Mouse (Mus musculus) midbrain, embryonic 14.5 days (tissue): ENCODE measurements around the gene Sec24c. TPM values are rescaled to one million over a fixed set of nuclear protein-coding genes. Genes with fewer than 3 reads are reported as not detected.
"Not testable (repeated sequence)": the region's sequence is repeated elsewhere in the genome, so short reads cannot be mapped to it uniquely, and the experiment has no call there.

Experiments
- ATAC-seq: fragments of 200-750 bp; cut with Nextera tagmentation; 2 replicates; pipeline ENCODE4 v1.8.0; 2017; ENCODE audit warnings: moderate number of reproducible peaks, moderate library complexity; ENCODE audit not compliant: low FRiP score, low TSS enrichment
- DNase-seq: peaks from one replicate; pipeline ENCODE4 v3.0.0-alpha.2; 2015
- H3K27ac ChIP-seq: fragments of 300-500 bp; sonication (generic); replicated peaks from 2 replicates; pipeline ENCODE4 v1.5.1; 2014; ENCODE audit warnings: mild to moderate bottlenecking, low read depth, low read length, moderate library complexity
- H3K27me3 ChIP-seq: fragments of 300-500 bp; sonication (generic); 2 replicates; pipeline ENCODE4 v1.6.1; 2014; ENCODE audit warnings: low read length, control low read depth, mixed read lengths; ENCODE audit not compliant: control insufficient read depth, insufficient read depth
- H3K36me3 ChIP-seq: fragments of 300-500 bp; sonication (generic); 2 replicates; pipeline ENCODE4 v1.6.1; 2014; ENCODE audit warnings: low read length, control low read depth; ENCODE audit not compliant: control insufficient read depth, insufficient read depth
- H3K4me1 ChIP-seq: fragments of 300-500 bp; sonication (generic); 2 replicates; pipeline ENCODE4 v1.6.1; 2014; ENCODE audit warnings: mild to moderate bottlenecking, antibody characterized with exemption, low read length, control low read depth; ENCODE audit not compliant: control insufficient read depth, insufficient read depth
- H3K4me2 ChIP-seq: fragments of 300-500 bp; sonication (generic); 2 replicates; pipeline ENCODE4 v1.6.1; 2014; ENCODE audit warnings: mild to moderate bottlenecking, low read length, moderate library complexity
- H3K4me3 ChIP-seq: fragments of 300-500 bp; sonication (generic); replicated peaks from 2 replicates; pipeline ENCODE4 v1.5.1; 2014; ENCODE audit warnings: low read depth, low read length
- H3K9ac ChIP-seq: fragments of 300-500 bp; sonication (generic); replicated peaks from 2 replicates; pipeline ENCODE4 v1.6.1; 2014; ENCODE audit warnings: mild to moderate bottlenecking, low read length, moderate library complexity
- H3K9me3 ChIP-seq: fragments of 300-500 bp; sonication (generic); 2 replicates; pipeline ENCODE4 v1.6.1; 2016; ENCODE audit warnings: low read length, control low read depth, mixed read lengths; ENCODE audit not compliant: control insufficient read depth
- WGBS: fragments of 180-500 bp; shearing (Covaris S2); extraction: QIAGEN DNeasy Blood & Tissue Kit; methylation state at CpG from one replicate; pipeline ENCODE4 v1.1.7; 2014; 5-methylcytosine and 5-hydroxymethylcytosine counted together
- polyA plus RNA-seq: library from polyadenylated mRNA; unstranded; fragments of >200 nt; fragmentation: Nextera tagmentation; extraction: Ambion mirVana; gene quantifications from 2 replicates; pipeline ENCODE4 v1.2.1, GENCODE M21; 2014

The Sec24c gene
- polyA plus RNA-seq, 1 experiment from 2014 or later, result 81.5 TPM

- peaks cover 12% of the 10 kb centered on the region for H3K36me3 ChIP-seq
- no peak for DNase-seq
- peaks cover 62% of the 10 kb centered on the region for H3K4me1 ChIP-seq
- WGBS, result 90% methylated on average over 2 of the region's 2 CpGs
- no peak overlapping the region for H3K4me3 ChIP-seq
- H3K27ac ChIP-seq, result no peak overlapping the region
- H3K9me3 ChIP-seq, result no peaks in the 10 kb centered on the region
- no peaks in the 10 kb centered on the region for H3K27me3 ChIP-seq
- ATAC-seq, result no peak
- H3K4me2 ChIP-seq, result peak overlapping the region; percentile 67
- no peak overlapping the region; the same call in 1 of the 2 replicates for H3K9ac ChIP-seq
Observed at GRCm38 (mm10) chr14:20698515-20698914, 24.4 kb downstream of the Sec24c start.

- Histone ChIP-seq H3K36me3 (peaks cover 16% of the 10 kb centered on the region), H3K27me3 (no peaks in the 10 kb centered on the region), H3K4me2 (no peak overlapping the region), H3K9ac (0 out of 2 replicates have a peak overlapping the region, but pooled peaks have one; percentile 12), H3K9me3 (no peaks in the 10 kb centered on the region), H3K27ac (no peak overlapping the region), H3K4me3 (no peak overlapping the region), H3K4me1 (peaks cover 61% of the 10 kb centered on the region)
- no peak for ATAC-seq
- WGBS, result 88% methylated on average over 3 of the region's 3 CpGs
- no peak for DNase-seq
Observed at GRCm38 (mm10) chr14:20700362-20700761, 26.3 kb downstream of the Sec24c start.

- Histone ChIP-seq H3K27ac (no peak overlapping the region), H3K36me3 (peaks cover 16% of the 10 kb centered on the region), H3K9me3 (no peaks in the 10 kb centered on the region), H3K4me1 (peaks cover 55% of the 10 kb centered on the region), H3K4me3 (no peak overlapping the region), H3K27me3 (no peaks in the 10 kb centered on the region), H3K9ac (peak overlapping the region; percentile 84; the same call in 1 of the 2 replicates), H3K4me2 (peak overlapping the region; percentile 73)
- DNase-seq, result no peak
- WGBS, result 85% methylated on average over 8 of the region's 8 CpGs
- ATAC-seq, result no peak
Observed at GRCm38 (mm10) chr14:20701554-20701953, 27.4 kb downstream of the Sec24c start.

DNA sequence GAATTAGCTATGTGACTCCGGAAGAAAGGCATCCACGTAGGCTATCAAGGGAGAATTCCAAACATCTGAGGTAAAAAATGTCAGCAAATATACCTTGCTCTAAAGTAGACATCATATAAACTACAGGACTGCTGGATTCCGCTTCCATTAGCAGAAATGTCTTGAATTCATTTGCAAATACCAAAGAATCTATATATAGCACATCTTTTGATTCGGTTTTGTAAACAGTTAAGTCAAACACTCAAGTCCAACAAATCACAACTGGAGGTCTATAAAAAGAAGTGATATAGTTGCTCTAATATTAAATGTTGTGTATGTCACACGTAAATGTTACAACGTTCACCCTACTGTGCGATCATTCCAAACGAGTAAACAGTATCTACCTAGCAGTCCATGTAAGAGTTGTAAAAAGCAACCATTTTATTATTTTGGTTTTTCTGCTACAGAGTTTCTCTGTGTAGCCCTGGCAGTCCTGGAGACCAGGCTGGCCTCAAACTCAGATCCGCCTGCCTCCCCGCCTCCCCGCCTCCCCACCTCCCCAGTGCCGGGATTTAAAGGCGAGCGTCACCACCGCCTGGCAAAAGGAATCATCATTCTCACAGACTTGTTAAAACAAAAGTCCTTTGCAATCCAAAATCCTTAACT is 28.1 kb downstream of the Sec24c start:
- Histone ChIP-seq H3K4me1 (peaks cover 49% of the 10 kb centered on the region), H3K4me2 (peak overlapping the region; percentile 73), H3K9me3 (no peaks in the 10 kb centered on the region), H3K4me3 (peak overlapping the region; percentile 73), H3K27me3 (no peaks in the 10 kb centered on the region), H3K36me3 (peaks cover 16% of the 10 kb centered on the region), H3K27ac (peak overlapping the region; percentile 86), H3K9ac (peak overlapping the region; percentile 84)
- WGBS, result 18% methylated on average over 15 of the region's 15 CpGs
- DNase-seq (no peak), ATAC-seq (0 out of 2 replicates have a peak, but pooled peaks have one; percentile 6)

GRCm38 (mm10) chr14:20702741-20703381 is 28.8 kb downstream of the Sec24c start, which contains the start of gene Chchd1:
Chchd1 (plus strand) TSS chr14:20703006.
- Histone ChIP-seq H3K9me3 (no peaks in the 10 kb centered on the region), H3K27ac (peak within 1 kb of the TSS; percentile 86), H3K4me3 (peak within 1 kb of the TSS; percentile 73), H3K4me2 (peak within 1 kb of the TSS; percentile 73), H3K4me1 (peaks cover 42% of the 10 kb centered on the region), H3K27me3 (no peaks in the 10 kb centered on the region), H3K9ac (peak within 1 kb of the TSS; percentile 84), H3K36me3 (peaks cover 16% of the 10 kb centered on the region)
- under 1% methylated on average over 61 of the region's 61 CpGs for WGBS
- ATAC-seq (peak; percentile 68), DNase-seq (peak; percentile 93)

- not testable (repeated sequence) for ATAC-seq, DNase-seq, H3K27me3 ChIP-seq, H3K9me3 ChIP-seq
- WGBS, result 15% methylated on average over 7 of the region's 8 CpGs
- peak overlapping the region; percentile 73 for H3K4me2 ChIP-seq
- peaks cover 39% of the 10 kb centered on the region for H3K4me1 ChIP-seq
- H3K27ac ChIP-seq, result peak overlapping the region; percentile 86
- peak overlapping the region; percentile 84 for H3K9ac ChIP-seq
- peaks cover 14% of the 10 kb centered on the region for H3K36me3 ChIP-seq
- H3K4me3 ChIP-seq, result peak overlapping the region; percentile 73
Observed at GRCm38 (mm10) chr14:20703461-20703860, 29.4 kb downstream of the Sec24c start.

DNA sequence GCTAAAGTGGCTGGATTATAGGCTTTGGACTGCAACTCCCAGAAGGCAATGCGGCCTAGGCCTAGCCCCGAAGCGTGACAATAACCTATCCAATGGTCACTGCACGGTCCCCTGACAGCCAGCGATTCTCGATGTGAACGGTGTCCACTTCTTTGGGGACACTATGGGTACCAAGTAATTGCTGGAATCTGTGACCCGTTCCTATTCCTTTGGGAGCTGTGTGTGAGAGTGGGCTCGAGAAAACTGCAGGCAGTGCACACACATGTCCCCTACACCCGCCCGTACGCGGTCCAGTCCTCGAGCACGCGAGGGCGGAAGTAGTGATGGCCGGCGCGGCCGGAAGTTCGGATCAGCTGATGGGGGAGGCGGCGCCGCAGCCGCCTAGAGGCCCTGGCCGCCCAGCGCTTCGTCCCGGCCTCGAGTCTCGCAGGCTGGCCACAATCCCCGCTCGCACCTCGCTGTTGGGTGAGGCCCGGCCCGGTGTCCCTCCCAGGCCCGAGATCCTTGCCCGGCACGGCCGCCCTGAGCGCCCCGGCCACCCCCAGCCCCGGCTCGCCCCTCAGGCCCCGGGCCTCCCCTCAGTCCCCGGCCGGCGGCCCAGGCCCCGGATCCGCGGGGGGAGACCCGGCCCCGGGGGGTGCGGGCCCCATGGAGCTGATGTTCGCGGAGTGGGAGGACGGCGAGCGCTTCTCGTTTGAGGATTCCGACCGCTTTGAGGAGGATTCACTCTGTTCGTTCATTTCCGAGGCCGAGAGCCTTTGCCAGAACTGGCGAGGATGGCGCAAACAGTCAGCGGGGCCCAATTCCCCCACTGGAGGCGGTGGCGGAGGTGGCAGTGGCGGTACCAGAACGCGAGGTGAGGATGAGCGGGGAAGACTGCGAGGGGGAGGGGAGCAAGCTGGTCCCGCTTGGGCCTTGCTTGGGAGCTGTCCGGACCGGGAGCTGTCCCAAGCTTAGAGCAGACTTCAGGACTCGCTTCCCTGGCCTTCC is 33.4 kb downstream of the Sec24c start, which contains the start of gene Zswim8:
Zswim8 (plus strand) TSS at position 352 of the 990 bp plus-strand sequence.
- Histone ChIP-seq H3K4me2 (peak within 1 kb of the TSS; percentile 78), H3K27ac (peak within 1 kb of the TSS; percentile 90), H3K9me3 (no peaks in the 10 kb centered on the region), H3K4me1 (peaks cover 23% of the 10 kb centered on the region), H3K9ac (peak within 1 kb of the TSS; percentile 97), H3K4me3 (peak within 1 kb of the TSS; percentile 97), H3K36me3 (peaks cover 37% of the 10 kb centered on the region), H3K27me3 (no peaks in the 10 kb centered on the region)
- DNase-seq (peak; percentile 95), ATAC-seq (peak; percentile 95)
- under 1% methylated on average over 80 of the region's 80 CpGs for WGBS

DNA sequence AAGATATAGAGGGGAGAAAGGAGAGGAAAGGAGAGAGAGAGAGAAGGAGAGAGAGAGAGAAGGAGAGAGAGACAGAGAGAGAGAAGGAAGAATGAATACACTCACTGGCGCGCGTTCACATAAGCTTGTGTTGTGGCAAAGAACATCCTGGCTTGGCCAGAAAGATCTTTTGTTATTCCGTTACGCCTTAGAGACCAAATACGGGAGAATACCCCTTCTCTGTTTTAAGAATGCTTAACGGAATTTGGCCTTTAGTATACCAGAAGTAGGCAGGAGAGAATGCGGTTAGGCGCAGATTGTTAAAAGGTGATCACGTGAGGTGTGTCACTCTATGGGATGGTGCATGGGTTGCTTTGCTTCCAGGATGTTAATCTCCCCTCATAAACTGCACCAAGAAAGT is 34.1 kb downstream of the Sec24c start:
- no peaks in the 10 kb centered on the region for H3K9me3 ChIP-seq
- peaks cover 44% of the 10 kb centered on the region for H3K36me3 ChIP-seq
- H3K27me3 ChIP-seq, result no peaks in the 10 kb centered on the region
- ATAC-seq (no peak), DNase-seq (no peak)
- peak overlapping the region; percentile 97 for H3K9ac ChIP-seq
- peak overlapping the region; percentile 90 for H3K27ac ChIP-seq
- H3K4me3 ChIP-seq, result peak overlapping the region; percentile 97
- H3K4me1 ChIP-seq, result peaks cover 23% of the 10 kb centered on the region
- WGBS, result 6% methylated on average over 10 of the region's 10 CpGs
- peak overlapping the region; percentile 78 for H3K4me2 ChIP-seq
